Mouse (Mus musculus) activated CD4-positive, CD25-positive, alpha-beta regulatory T cell, adult 4 months (primary cell): ENCODE measurements around the gene 4930519G04Rik. TPM values are rescaled to one million over a fixed set of nuclear protein-coding genes. Genes with fewer than 3 reads are reported as not detected.
"Not testable (repeated sequence)": the region's sequence is repeated elsewhere in the genome, so short reads cannot be mapped to it uniquely, and the experiment has no call there.

ENCODE experiments used
- ATAC-seq: one replicate; pipeline ENCODE4 v1.8.0; 2017
- polyA plus RNA-seq, 2 experiments: library from polyadenylated mRNA; unstranded; fragments of 100-300 nt; shearing (Covaris generic); gene quantifications; one replicate each; pipeline ENCODE4 v1.2.1; 2017

The 4930519G04Rik gene
- polyA plus RNA-seq, 2 experiments from 2014 or later = not detected

GRCm38 (mm10) chr5:114842674-114843073 lies 10.8 kb upstream of the 4930519G04Rik start:
- no peak for ATAC-seq

- ATAC-seq = not testable (repeated sequence)
Observed at GRCm38 (mm10) chr5:114844371-114844770, 9.1 kb upstream of the 4930519G04Rik start.

GRCm38 (mm10) chr5:114851565-114852236 lies 1.8 kb upstream of the 4930519G04Rik start:
- no peak for ATAC-seq

GRCm38 (mm10) chr5:114858582-114858981 lies 5.1 kb downstream of the 4930519G04Rik start, which contains the start of gene Gm9936:
Gm9936 (minus strand) TSS chr5:114858682.
- ATAC-seq = no peak

GRCm38 (mm10) chr5:114859253-114859652 lies 5.8 kb downstream of the 4930519G04Rik start:
- no peak for ATAC-seq

GRCm38 (mm10) chr5:114861730-114862129 lies 8.3 kb downstream of the 4930519G04Rik start:
- ATAC-seq = no peak

- ATAC-seq = peak; percentile 84
Observed at GRCm38 (mm10) chr5:114864813-114865212, 11.3 kb downstream of the 4930519G04Rik start.

- ATAC-seq = no peak
Observed at GRCm38 (mm10) chr5:114865279-114865678, 11.8 kb downstream of the 4930519G04Rik start.

- no peak for ATAC-seq
Observed at GRCm38 (mm10) chr5:114875858-114876257, 22.4 kb downstream of the 4930519G04Rik start.

- ATAC-seq = no peak
Observed at GRCm38 (mm10) chr5:114876331-114876730, 22.9 kb downstream of the 4930519G04Rik start.

- no peak for ATAC-seq
Observed at GRCm38 (mm10) chr5:114877487-114877886, 24.0 kb downstream of the 4930519G04Rik start.

- ATAC-seq = no peak
Observed at GRCm38 (mm10) chr5:114879399-114879798, 25.9 kb downstream of the 4930519G04Rik start.

- ATAC-seq = not testable (repeated sequence)
Observed at GRCm38 (mm10) chr5:114882319-114882718, 28.9 kb downstream of the 4930519G04Rik start.

- no peak for ATAC-seq
Observed at GRCm38 (mm10) chr5:114883022-114883421, 29.6 kb downstream of the 4930519G04Rik start.

- ATAC-seq = no peak
Observed at GRCm38 (mm10) chr5:114886801-114887200, 33.3 kb downstream of the 4930519G04Rik start.

GRCm38 (mm10) chr5:114888995-114889394 lies 35.5 kb downstream of the 4930519G04Rik start:
- no peak for ATAC-seq

GRCm38 (mm10) chr5:114895542-114895941 lies 42.1 kb downstream of the 4930519G04Rik start:
- ATAC-seq = no peak

- ATAC-seq = peak; percentile 35
Observed at GRCm38 (mm10) chr5:114896688-114897373, 43.4 kb downstream of the 4930519G04Rik start, which contains the start of gene Oasl2. Oasl2 (plus strand) TSS chr5:114896936.

GRCm38 (mm10) chr5:114897374-114897793 lies 43.9 kb downstream of the 4930519G04Rik start:
- ATAC-seq = peak; percentile 90

GRCm38 (mm10) chr5:114898857-114899256 lies 45.4 kb downstream of the 4930519G04Rik start:
- no peak for ATAC-seq

- peak; percentile 28 for ATAC-seq
Observed at GRCm38 (mm10) chr5:114902413-114902812, 48.9 kb downstream of the 4930519G04Rik start.

- ATAC-seq = no peak
Observed at GRCm38 (mm10) chr5:114908598-114909305, 55.3 kb downstream of the 4930519G04Rik start.

- no peak for ATAC-seq
Observed at GRCm38 (mm10) chr5:114913686-114914085, 60.2 kb downstream of the 4930519G04Rik start.
